Mouse (Mus musculus): ENCODE data around the gene Snx29. TPM values are rescaled to one million over a fixed set of nuclear protein-coding genes. Genes with fewer than 3 reads are reported as not detected.
A peak's percentile ranks its signal among the peaks of the same experiment; 100 is the strongest.

Gene Snx29
- polyA plus RNA-seq, 1 experiment from 2014 or later: 6.9 TPM

- no peaks in the 10 kb centered on the region for H3K36me3 ChIP-seq (ENCODE audit: insufficient read depth, low read length)
- no peaks in the 10 kb centered on the region for H3K4me1 ChIP-seq (replicated peaks; ENCODE audit: insufficient read depth, low read length)
- no peak overlapping the region for H3K9ac ChIP-seq (ENCODE audit: low read depth, low read length)
- WGBS: 61% methylated on average over 2 of the region's 2 CpGs
- TF ChIP-seq CTCF (IDR thresholded peaks at IDR 0.05; ENCODE audit: low read depth): no peak
- no peak overlapping the region for H3K4me2 ChIP-seq (ENCODE audit: low read length)
- H3K27me3 ChIP-seq (ENCODE audit: insufficient read depth, low read length): no peaks in the 10 kb centered on the region
- no peak overlapping the region for H3K27ac ChIP-seq
- no peaks in the 10 kb centered on the region for H3K9me3 ChIP-seq (replicated peaks; ENCODE audit: low read length)
- no peak overlapping the region for H3K4me3 ChIP-seq (replicated peaks; ENCODE audit: low read depth, low read length)
- no peak for DNase-seq (ENCODE audit: low spot score)
- no peak for ATAC-seq (replicated peaks; ENCODE audit: low FRiP score, low read depth)
These were observed 266.6 kb downstream of the Snx29 start for GRCm38 (mm10) chr16:11589336-11589735.

- DNase-seq (ENCODE audit: low spot score) (no peak), ATAC-seq (replicated peaks; ENCODE audit: low FRiP score, low read depth) (no peak)
- Histone ChIP-seq H3K36me3 (ENCODE audit: insufficient read depth, low read length) (no peaks in the 10 kb centered on the region), H3K9ac (ENCODE audit: low read depth, low read length) (no peak overlapping the region), H3K4me2 (ENCODE audit: low read length) (no peak overlapping the region), H3K9me3 (replicated peaks; ENCODE audit: low read length) (no peaks in the 10 kb centered on the region), H3K4me1 (replicated peaks; ENCODE audit: insufficient read depth, low read length) (no peaks in the 10 kb centered on the region), H3K4me3 (replicated peaks; ENCODE audit: low read depth, low read length) (no peak overlapping the region), H3K27me3 (ENCODE audit: insufficient read depth, low read length) (no peaks in the 10 kb centered on the region), H3K27ac (no peak overlapping the region)
- WGBS: 82% methylated on average over 10 of the region's 10 CpGs
- no peak for TF ChIP-seq CTCF (IDR thresholded peaks at IDR 0.05; ENCODE audit: low read depth)
These were observed 267.3 kb downstream of the Snx29 start for GRCm38 (mm10) chr16:11589782-11590695.

GRCm38 (mm10) chr16:11596599-11596998 lies 273.9 kb downstream of the Snx29 start:
- ATAC-seq (replicated peaks; ENCODE audit: low FRiP score, low read depth): no peak
- Histone ChIP-seq H3K36me3 (ENCODE audit: insufficient read depth, low read length) (no peaks in the 10 kb centered on the region), H3K4me3 (replicated peaks; ENCODE audit: low read depth, low read length) (no peak overlapping the region), H3K27me3 (ENCODE audit: insufficient read depth, low read length) (no peaks in the 10 kb centered on the region), H3K27ac (no peak overlapping the region), H3K4me1 (replicated peaks; ENCODE audit: insufficient read depth, low read length) (no peaks in the 10 kb centered on the region), H3K4me2 (ENCODE audit: low read length) (no peak overlapping the region), H3K9ac (ENCODE audit: low read depth, low read length) (no peak overlapping the region), H3K9me3 (replicated peaks; ENCODE audit: low read length) (no peaks in the 10 kb centered on the region)
- 63% methylated on average over 3 of the region's 3 CpGs for WGBS
- no peak for TF ChIP-seq CTCF (IDR thresholded peaks at IDR 0.05; ENCODE audit: low read depth)
- DNase-seq (ENCODE audit: low spot score): no peak

- H3K4me2 ChIP-seq (ENCODE audit: low read length): no peak overlapping the region
- ATAC-seq (replicated peaks; ENCODE audit: low FRiP score, low read depth) (no peak), DNase-seq (ENCODE audit: low spot score) (peak; percentile 44)
- 57% methylated on average over 7 of the region's 7 CpGs for WGBS
- no peaks in the 10 kb centered on the region for H3K27me3 ChIP-seq (ENCODE audit: insufficient read depth, low read length)
- no peaks in the 10 kb centered on the region for H3K36me3 ChIP-seq (ENCODE audit: insufficient read depth, low read length)
- no peak for TF ChIP-seq CTCF (IDR thresholded peaks at IDR 0.05; ENCODE audit: low read depth)
- H3K9ac ChIP-seq (ENCODE audit: low read depth, low read length): no peak overlapping the region
- no peaks in the 10 kb centered on the region for H3K9me3 ChIP-seq (replicated peaks; ENCODE audit: low read length)
- H3K27ac ChIP-seq: no peak overlapping the region
- H3K4me3 ChIP-seq (replicated peaks; ENCODE audit: low read depth, low read length): no peak overlapping the region
- H3K4me1 ChIP-seq (replicated peaks; ENCODE audit: insufficient read depth, low read length): 0 out of 2 replicates have a peak, but pooled peaks cover 3% of the 10 kb centered on the region
These were observed 275.1 kb downstream of the Snx29 start for GRCm38 (mm10) chr16:11597769-11598168.

GRCm38 (mm10) chr16:11599523-11599922 lies 276.8 kb downstream of the Snx29 start:
- Histone ChIP-seq H3K27ac (no peak overlapping the region), H3K27me3 (ENCODE audit: insufficient read depth, low read length) (no peaks in the 10 kb centered on the region), H3K4me2 (ENCODE audit: low read length) (no peak overlapping the region), H3K4me1 (replicated peaks; ENCODE audit: insufficient read depth, low read length) (0 out of 2 replicates have a peak, but pooled peaks cover 3% of the 10 kb centered on the region), H3K9me3 (replicated peaks; ENCODE audit: low read length) (no peaks in the 10 kb centered on the region), H3K9ac (ENCODE audit: low read depth, low read length) (no peak overlapping the region), H3K36me3 (ENCODE audit: insufficient read depth, low read length) (no peaks in the 10 kb centered on the region), H3K4me3 (replicated peaks; ENCODE audit: low read depth, low read length) (no peak overlapping the region)
- DNase-seq (ENCODE audit: low spot score) (no peak), ATAC-seq (replicated peaks; ENCODE audit: low FRiP score, low read depth) (no peak)
- no peak for TF ChIP-seq CTCF (IDR thresholded peaks at IDR 0.05; ENCODE audit: low read depth)
- WGBS: 69% methylated on average over 3 of the region's 3 CpGs

GRCm38 (mm10) chr16:11601336-11602082 lies 278.8 kb downstream of the Snx29 start:
- H3K4me1 ChIP-seq (replicated peaks; ENCODE audit: insufficient read depth, low read length): 0 out of 2 replicates have a peak, but pooled peaks cover 3% of the 10 kb centered on the region
- H3K36me3 ChIP-seq (ENCODE audit: insufficient read depth, low read length): no peaks in the 10 kb centered on the region
- 94% methylated on average over 1 of the region's 1 CpGs for WGBS
- no peak overlapping the region for H3K4me3 ChIP-seq (replicated peaks; ENCODE audit: low read depth, low read length)
- H3K9me3 ChIP-seq (replicated peaks; ENCODE audit: low read length): no peaks in the 10 kb centered on the region
- no peak for TF ChIP-seq CTCF (IDR thresholded peaks at IDR 0.05; ENCODE audit: low read depth)
- no peaks in the 10 kb centered on the region for H3K27me3 ChIP-seq (ENCODE audit: insufficient read depth, low read length)
- no peak overlapping the region for H3K27ac ChIP-seq
- DNase-seq (ENCODE audit: low spot score) (no peak), ATAC-seq (replicated peaks; ENCODE audit: low FRiP score, low read depth) (no peak)
- H3K4me2 ChIP-seq (ENCODE audit: low read length): no peak overlapping the region
- H3K9ac ChIP-seq (ENCODE audit: low read depth, low read length): no peak overlapping the region

Measured in kidney, postnatal 0 days (tissue).